Mouse (Mus musculus) midbrain, embryonic 11.5 days (tissue): Measurements from ENCODE around the gene Pkdrej. TPM values are rescaled to one million over a fixed set of nuclear protein-coding genes. Genes with fewer than 3 reads are reported as not detected.
"Not testable (repeated sequence)": the region's sequence is repeated elsewhere in the genome, so short reads cannot be mapped to it uniquely, and the experiment has no call there.

Experiments used
- ATAC-seq: fragments of 200-750 bp; cut with Nextera tagmentation; 2 replicates; pipeline ENCODE4 v1.8.0; 2017; ENCODE audit warnings: moderate TSS enrichment, moderate library complexity; ENCODE audit not compliant: low FRiP score
- DNase-seq: peaks from one replicate; pipeline ENCODE4 v3.0.0; 2015; ENCODE audit warnings: low spot score; ENCODE audit errors: missing footprints
- H3K27ac ChIP-seq: fragments of 300-500 bp; sonication (generic); 2 replicates; pipeline ENCODE4 v1.5.1; 2014; ENCODE audit warnings: low read depth, low read length
- H3K27me3 ChIP-seq: fragments of 300-500 bp; sonication (generic); 2 replicates; pipeline ENCODE4 v1.6.1; 2014; ENCODE audit warnings: mild to moderate bottlenecking, low read length, moderate library complexity, mixed read lengths; ENCODE audit not compliant: control insufficient read depth, insufficient read depth
- H3K36me3 ChIP-seq: fragments of 300-500 bp; sonication (generic); 2 replicates; pipeline ENCODE4 v1.6.1; 2014; ENCODE audit warnings: mild to moderate bottlenecking, low read length, moderate library complexity, mixed read lengths; ENCODE audit not compliant: control insufficient read depth, insufficient read depth
- H3K4me1 ChIP-seq: fragments of 300-500 bp; sonication (generic); 2 replicates; pipeline ENCODE4 v1.6.1; 2014; ENCODE audit warnings: low read length; ENCODE audit not compliant: control insufficient read depth, insufficient read depth
- H3K4me2 ChIP-seq: fragments of 300-500 bp; sonication (generic); 2 replicates; pipeline ENCODE4 v1.6.1; 2014; ENCODE audit warnings: mild to moderate bottlenecking, moderate library complexity
- H3K4me3 ChIP-seq: fragments of 300-500 bp; sonication (generic); 2 replicates; pipeline ENCODE4 v1.5.1; 2014; ENCODE audit warnings: low read depth, low read length
- H3K9ac ChIP-seq: fragments of 300-500 bp; sonication (generic); 2 replicates; pipeline ENCODE4 v1.6.1; 2014; ENCODE audit warnings: low read length
- H3K9me3 ChIP-seq: fragments of 300-500 bp; sonication (generic); 2 replicates; pipeline ENCODE4 v1.6.1; 2016; ENCODE audit warnings: low read length; ENCODE audit not compliant: control insufficient read depth
- WGBS: fragments of 180-500 bp; shearing (Covaris S2); extraction: QIAGEN DNeasy Blood & Tissue Kit; methylation state at CpG from one replicate; pipeline ENCODE4 v1.1.7; 2014; 5-methylcytosine and 5-hydroxymethylcytosine counted together
- polyA plus RNA-seq: library from polyadenylated mRNA; unstranded; fragments of >200 nt; fragmentation: Nextera tagmentation; extraction: Ambion mirVana; gene quantifications from 2 replicates; pipeline ENCODE4 v1.2.1, GENCODE M21; 2014

Gene Pkdrej
- polyA plus RNA-seq, 1 experiment from 2014 or later = 0.15 TPM

- no peak overlapping the region for H3K9ac ChIP-seq
- no peaks in the 10 kb centered on the region for H3K4me1 ChIP-seq
- H3K27me3 ChIP-seq = no peaks in the 10 kb centered on the region
- 90% methylated on average over 4 of the region's 4 CpGs for WGBS
- H3K4me3 ChIP-seq = no peak overlapping the region
- no peaks in the 10 kb centered on the region for H3K9me3 ChIP-seq
- H3K4me2 ChIP-seq = no peak overlapping the region
- no peak overlapping the region for H3K27ac ChIP-seq
- ATAC-seq (no peak), DNase-seq (no peak)
- no peaks in the 10 kb centered on the region for H3K36me3 ChIP-seq
These were observed 38.4 kb downstream of the Pkdrej start for GRCm38 (mm10) chr15:85783146-85783545.

GRCm38 (mm10) chr15:85778891-85779290, 42.6 kb downstream of the Pkdrej start:
- not testable (repeated sequence) for DNase-seq, H3K27me3 ChIP-seq, H3K36me3 ChIP-seq, H3K27ac ChIP-seq, H3K9ac ChIP-seq, H3K9me3 ChIP-seq, H3K4me1 ChIP-seq, H3K4me3 ChIP-seq, ATAC-seq, H3K4me2 ChIP-seq
- 94% methylated on average over 6 of the region's 6 CpGs for WGBS

GRCm38 (mm10) chr15:85776771-85777170, 44.8 kb downstream of the Pkdrej start:
- no peak overlapping the region for H3K9ac ChIP-seq
- no peaks in the 10 kb centered on the region for H3K27me3 ChIP-seq
- no peaks in the 10 kb centered on the region for H3K9me3 ChIP-seq
- H3K4me2 ChIP-seq = no peak overlapping the region
- no peak overlapping the region for H3K4me3 ChIP-seq
- no peaks in the 10 kb centered on the region for H3K36me3 ChIP-seq
- no peaks in the 10 kb centered on the region for H3K4me1 ChIP-seq
- ATAC-seq = no peak
- WGBS = 83% methylated on average over 5 of the region's 5 CpGs
- DNase-seq = no peak
- H3K27ac ChIP-seq = no peak overlapping the region

DNA sequence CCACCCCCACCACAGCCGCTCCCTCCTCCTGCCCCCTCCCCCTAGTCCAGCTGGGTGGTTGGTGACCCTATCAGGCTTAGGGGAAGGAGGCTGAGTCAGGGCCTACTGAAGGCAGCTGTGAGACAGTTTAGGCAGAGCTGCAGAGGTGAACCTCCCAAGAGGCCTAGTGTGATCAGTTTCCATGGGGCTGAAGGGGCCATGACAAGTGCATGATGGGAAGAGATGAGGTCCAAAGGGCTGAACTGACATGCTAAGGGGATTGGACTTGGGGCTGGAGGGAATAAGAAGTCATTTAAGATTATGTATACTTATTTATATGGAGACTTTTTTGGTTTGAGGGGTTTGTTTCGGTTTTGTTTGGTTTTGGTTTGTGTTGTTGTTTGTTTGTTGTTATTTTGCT, 45.3 kb downstream of the Pkdrej start:
- DNase-seq = no peak
- 62% methylated on average over 2 of the region's 2 CpGs for WGBS
- H3K4me3 ChIP-seq = no peak overlapping the region

DNA sequence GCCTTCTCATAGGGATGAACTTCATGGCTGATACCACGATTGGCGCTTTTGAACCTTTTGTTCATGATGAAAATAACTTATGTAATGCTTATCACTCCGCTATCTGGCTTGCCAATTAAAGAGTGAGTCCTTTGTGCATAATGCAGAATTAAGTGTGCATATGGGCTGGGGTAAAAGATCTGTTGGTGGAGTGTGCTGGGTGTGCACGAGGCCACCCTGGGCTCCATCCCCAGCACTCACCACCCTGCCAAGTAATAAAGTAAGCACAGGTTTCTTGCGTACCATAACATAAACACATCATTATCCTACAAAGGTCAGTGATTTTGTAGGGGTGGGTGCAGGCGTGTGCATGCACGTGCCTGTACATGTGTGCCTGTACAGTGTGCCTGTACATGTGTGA, 46.5 kb downstream of the Pkdrej start:
- Histone ChIP-seq H3K27me3 (no peaks in the 10 kb centered on the region), H3K9ac (no peak overlapping the region), H3K9me3 (no peaks in the 10 kb centered on the region), H3K4me1 (no peaks in the 10 kb centered on the region), H3K27ac (no peak overlapping the region), H3K4me3 (no peak overlapping the region), H3K36me3 (no peaks in the 10 kb centered on the region), H3K4me2 (no peak overlapping the region)
- whole genome bisulfite sequencing = 92% methylated on average over 7 of the region's 7 CpGs
- DNase-seq (no peak), ATAC-seq (no peak)

More for the DNA sequence above, 45.3 kb downstream of the Pkdrej start:
- Histone ChIP-seq H3K9ac (no peak overlapping the region), H3K4me2 (no peak overlapping the region), H3K27ac (no peak overlapping the region), H3K9me3 (no peaks in the 10 kb centered on the region), H3K27me3 (no peaks in the 10 kb centered on the region), H3K36me3 (no peaks in the 10 kb centered on the region), H3K4me1 (no peaks in the 10 kb centered on the region)
- ATAC-seq = no peak

GRCm38 (mm10) chr15:85774419-85774818, 47.1 kb downstream of the Pkdrej start:
- no peaks in the 10 kb centered on the region for H3K9me3 ChIP-seq
- H3K27ac ChIP-seq = no peak overlapping the region
- no peak overlapping the region for H3K4me3 ChIP-seq
- ATAC-seq (no peak), DNase-seq (no peak)
- no peaks in the 10 kb centered on the region for H3K36me3 ChIP-seq
- H3K9ac ChIP-seq = no peak overlapping the region
- 95% methylated on average over 9 of the region's 9 CpGs for whole genome bisulfite sequencing
- no peak overlapping the region for H3K4me2 ChIP-seq
- H3K27me3 ChIP-seq = no peaks in the 10 kb centered on the region
- no peaks in the 10 kb centered on the region for H3K4me1 ChIP-seq

DNA sequence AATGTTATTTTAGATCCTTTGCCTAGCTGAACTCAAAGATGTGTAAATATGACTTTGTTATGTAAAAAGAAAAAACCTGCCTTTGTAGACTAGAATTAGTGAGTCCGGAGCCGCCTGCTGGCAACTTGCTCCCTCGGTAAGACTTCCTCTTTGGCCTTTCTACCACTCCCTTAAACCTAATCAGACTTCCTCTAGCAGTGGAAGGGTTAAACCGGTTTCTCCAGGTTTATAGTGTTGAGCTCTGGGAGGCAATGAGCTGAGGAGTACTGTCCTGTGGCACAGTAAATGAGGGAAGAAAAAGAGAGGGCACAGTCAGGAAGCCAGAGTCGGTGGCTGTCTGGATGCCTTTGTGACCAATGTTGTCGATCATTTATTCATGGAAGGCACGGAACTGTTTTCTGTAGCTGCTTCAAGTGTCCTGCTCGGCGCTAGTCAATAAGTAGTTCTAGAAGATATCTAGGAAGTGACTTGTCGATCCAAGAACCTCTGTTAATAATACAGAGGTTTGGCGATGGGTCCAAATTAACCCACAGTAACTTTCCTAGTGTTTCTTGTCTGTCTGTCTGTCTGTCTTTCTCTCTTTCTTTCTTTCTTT, 49.3 kb downstream of the Pkdrej start:
- no peaks in the 10 kb centered on the region for H3K27me3 ChIP-seq
- H3K4me2 ChIP-seq = no peak overlapping the region
- ATAC-seq (no peak), DNase-seq (no peak)
- H3K9ac ChIP-seq = no peak overlapping the region
- H3K4me3 ChIP-seq = no peak overlapping the region
- no peaks in the 10 kb centered on the region for H3K4me1 ChIP-seq
- no peaks in the 10 kb centered on the region for H3K9me3 ChIP-seq
- WGBS = 80% methylated on average over 11 of the region's 11 CpGs
- H3K36me3 ChIP-seq = no peaks in the 10 kb centered on the region
- no peak overlapping the region for H3K27ac ChIP-seq

- DNase-seq (no peak), ATAC-seq (no peak)
- no peaks in the 10 kb centered on the region for H3K4me1 ChIP-seq
- no peaks in the 10 kb centered on the region for H3K27me3 ChIP-seq
- H3K9ac ChIP-seq = no peak overlapping the region
- H3K27ac ChIP-seq = no peak overlapping the region
- H3K36me3 ChIP-seq = no peaks in the 10 kb centered on the region
- no peak overlapping the region for H3K4me2 ChIP-seq
- H3K9me3 ChIP-seq = no peaks in the 10 kb centered on the region
- 87% methylated on average over 17 of the region's 17 CpGs for WGBS
- no peak overlapping the region for H3K4me3 ChIP-seq
These were observed 50.0 kb downstream of the Pkdrej start for GRCm38 (mm10) chr15:85771306-85772121.

GRCm38 (mm10) chr15:85768991-85769390, 52.5 kb downstream of the Pkdrej start:
- Histone ChIP-seq H3K27ac (no peak overlapping the region), H3K9me3 (no peaks in the 10 kb centered on the region), H3K9ac (no peak overlapping the region), H3K27me3 (no peaks in the 10 kb centered on the region), H3K36me3 (no peaks in the 10 kb centered on the region), H3K4me2 (no peak overlapping the region), H3K4me3 (no peak overlapping the region), H3K4me1 (no peaks in the 10 kb centered on the region)
- ATAC-seq (no peak), DNase-seq (no peak)
- 92% methylated on average over 8 of the region's 8 CpGs for WGBS
